Mouse (Mus musculus) CH12.LX (cell line): ENCODE data around the gene Lsr.

Experiments used
- CHD2 ChIP-seq: IDR thresholded peaks from 2 replicates; pipeline ENCODE4 v1.6.1; 2011; ENCODE audit warnings: low read length, improper control_type of control experiment
- CTCF ChIP-seq, 2 experiments: IDR thresholded peaks in 1 of 2; conservative IDR thresholded peaks in 1 of 2; 2 replicates each; pipeline ENCODE4 v1.5.1; 2011 to 2012; ENCODE audit warnings: low read depth in 2 of 2, low read length in 2 of 2, improper control_type of control experiment in 1 of 2, inconsistent platforms in 1 of 2, mild to moderate bottlenecking in 1 of 2, moderate library complexity in 1 of 2
- E2F4 ChIP-seq: IDR thresholded peaks from 2 replicates; pipeline ENCODE4 v1.6.1; 2011; ENCODE audit warnings: low read depth, low read length, improper control_type of control experiment; ENCODE audit not compliant: insufficient replicate concordance
- ELF1 ChIP-seq: IDR thresholded peaks from 2 replicates; pipeline ENCODE4 v1.6.1; 2014; ENCODE audit warnings: low read depth, mild to moderate bottlenecking, inconsistent platforms, low read length, improper control_type of control experiment
- EP300 ChIP-seq: IDR thresholded peaks from 2 replicates; pipeline ENCODE4 v1.6.1; 2011; ENCODE audit warnings: low read length, improper control_type of control experiment
- ETS1 ChIP-seq: conservative IDR thresholded peaks from 2 replicates; pipeline ENCODE4 v1.6.1; 2012; ENCODE audit warnings: low read depth, mild to moderate bottlenecking, inconsistent platforms, low read length, improper control_type of control experiment, moderate library complexity
- HCFC1 ChIP-seq: IDR thresholded peaks from 2 replicates; pipeline ENCODE4 v1.6.1; 2012; ENCODE audit warnings: low read depth, mild to moderate bottlenecking, inconsistent platforms, low read length, improper control_type of control experiment
- NELFE ChIP-seq: IDR thresholded peaks from 2 replicates; pipeline ENCODE4 v1.6.1; 2011; ENCODE audit warnings: low read depth, low read length, improper control_type of control experiment
- USF1 ChIP-seq: IDR thresholded peaks from 2 replicates; pipeline ENCODE4 v1.6.1; 2014; ENCODE audit warnings: low read depth, mild to moderate bottlenecking, inconsistent platforms, low read length, improper control_type of control experiment
- USF2 ChIP-seq: conservative IDR thresholded peaks from 2 replicates; pipeline ENCODE4 v1.6.1; 2011; ENCODE audit warnings: low read depth, low read length, improper control_type of control experiment
- ZC3H11A ChIP-seq: IDR thresholded peaks from 2 replicates; pipeline ENCODE4 v1.6.1; 2012; ENCODE audit warnings: low read depth, mild to moderate bottlenecking, inconsistent platforms, low read length, improper control_type of control experiment
- ZNF384 ChIP-seq: IDR thresholded peaks from 2 replicates; pipeline ENCODE4 v1.6.1; 2012; ENCODE audit warnings: low read depth, low read length, improper control_type of control experiment, inconsistent platforms

- TF ChIP-seq USF2 (no peak), ETS1 (no peak), ZC3H11A (no peak), USF1 (no peak), ZNF384 (no peak), EP300 (no peak), ELF1 (no peak), CTCF (conservative IDR thresholded peaks at IDR 0.05 in 1 of 2, IDR thresholded peaks at IDR 0.05 in 1 of 2; ENCODE audit: low read depth in 2 of 2, low read length in 2 of 2) (no peak), HCFC1 (no peak), CHD2 (no peak), NELFE (no peak), E2F4 (no peak)
These were observed 20.7 kb upstream of the Lsr start for GRCm38 (mm10) chr7:30993986-30994385.
